Mouse (Mus musculus): Measurements from ENCODE around the gene Clic5.
"Not testable (repeated sequence)": the region's sequence is repeated elsewhere in the genome, so short reads cannot be mapped to it uniquely, and the experiment has no call there.

Clic5 gene

DNA sequence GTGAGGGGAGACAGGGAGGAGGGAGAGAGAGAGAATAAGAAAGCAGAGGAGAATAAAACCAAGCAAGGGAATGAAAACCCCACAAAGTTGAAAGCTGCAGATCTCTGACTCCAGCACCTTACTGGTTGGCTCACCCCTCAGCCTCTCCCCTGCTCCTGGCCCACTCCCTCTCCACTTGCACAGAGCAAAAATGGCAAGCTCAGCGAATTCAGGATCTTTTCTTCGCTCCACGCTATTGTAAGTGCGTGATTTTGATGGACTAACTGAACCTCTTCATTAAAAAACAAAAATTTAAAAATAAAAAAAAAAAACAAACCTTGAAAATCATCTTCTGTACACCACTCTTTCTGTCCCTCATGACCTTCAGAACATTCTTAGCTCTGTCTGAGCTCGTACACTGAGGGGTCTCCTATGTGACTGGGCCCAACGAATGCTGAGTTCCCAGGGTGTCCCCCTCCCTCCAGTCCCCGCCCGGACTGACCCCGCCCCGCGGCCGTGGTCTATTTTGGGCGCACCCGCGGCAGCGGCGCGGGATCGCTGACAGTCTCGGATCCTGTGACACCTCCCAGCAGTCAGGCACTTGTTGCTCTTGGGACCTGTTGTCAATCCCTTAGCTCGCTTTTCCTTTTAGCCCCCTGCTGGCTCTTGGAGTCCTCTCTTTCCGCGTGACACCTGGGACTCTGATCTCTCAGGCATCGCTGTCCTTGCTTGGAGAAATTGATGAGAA, at the start of gene Clic5:
Gene Clic5 (plus strand): TSS at position 543 of the 727 bp plus-strand sequence.
- no peak for DNase-seq

DNA sequence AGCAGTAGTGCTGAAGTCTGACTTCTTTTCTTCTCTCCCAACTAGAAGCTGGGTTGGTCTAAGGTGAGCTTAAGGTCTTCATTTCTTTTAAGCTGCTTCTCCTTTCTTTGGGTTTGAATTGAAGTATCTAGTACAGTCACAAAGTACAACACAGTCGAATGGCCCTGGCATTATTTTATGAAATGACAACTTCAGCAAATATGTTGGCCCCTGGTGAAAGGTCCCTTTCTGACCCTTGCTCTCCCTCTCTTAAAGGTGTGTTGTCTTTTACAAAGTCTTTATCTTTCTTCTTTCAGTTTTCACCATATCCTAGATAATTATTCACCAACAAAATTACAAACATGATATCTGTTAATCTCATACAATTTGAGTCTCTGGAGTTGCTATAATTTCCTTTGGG, 42.6 kb upstream of the Clic5 start:
- no peak for DNase-seq

DNA sequence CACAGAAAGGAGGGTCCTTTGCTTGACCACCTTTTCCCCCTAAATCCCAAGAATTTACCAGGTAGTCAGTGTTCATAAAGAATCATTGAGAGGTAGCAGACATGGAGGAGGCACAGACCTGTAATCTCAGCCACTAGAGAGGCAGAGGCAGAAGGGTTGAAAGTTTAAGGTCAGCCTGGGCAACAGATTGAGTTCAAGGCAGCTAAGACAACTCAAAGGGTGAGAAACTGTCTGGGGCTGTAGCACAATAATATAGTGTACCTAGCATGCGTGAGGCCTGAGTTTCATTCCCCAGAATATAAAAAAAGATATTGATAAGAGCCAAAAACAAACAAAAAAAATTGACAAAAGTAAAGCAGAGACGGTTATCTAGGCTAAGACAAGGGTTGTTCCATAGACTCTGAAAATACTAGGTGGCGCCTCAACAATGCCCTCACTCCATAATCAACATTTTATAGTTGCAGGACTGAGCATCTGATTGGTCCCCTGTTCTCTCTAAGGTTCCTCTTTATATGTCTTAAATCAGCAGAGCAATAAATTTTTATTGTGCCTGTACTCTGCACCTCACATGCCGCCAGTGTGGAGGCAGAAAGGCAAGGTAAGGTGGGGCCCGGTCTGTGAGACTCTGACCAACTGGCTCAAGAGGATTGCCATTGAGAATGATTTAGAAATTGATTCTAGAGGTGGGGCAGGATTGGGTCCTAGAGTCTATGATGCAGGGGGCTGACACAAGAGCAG, 40.1 kb upstream of the Clic5 start:
- no peak for DNase-seq

DNA sequence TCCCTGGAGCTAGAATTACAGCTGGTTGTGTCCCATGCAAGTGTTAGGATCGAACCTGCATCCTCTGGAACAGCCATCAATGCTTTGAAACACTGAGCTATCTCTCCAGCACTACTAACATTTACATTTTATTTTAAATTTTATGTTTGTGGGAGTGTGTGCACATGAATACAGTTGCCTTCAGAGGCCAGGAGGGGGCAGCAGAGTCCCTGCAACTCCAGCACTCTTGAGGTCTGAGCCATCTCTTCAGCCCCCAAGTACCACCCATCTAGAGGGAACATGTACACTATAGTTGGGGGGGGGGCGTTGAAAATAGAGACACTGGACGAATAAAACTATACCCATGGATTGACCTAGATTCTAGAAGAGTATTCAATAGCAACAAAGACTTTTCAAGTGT, 37.3 kb upstream of the Clic5 start:
- no peak for DNase-seq

DNA sequence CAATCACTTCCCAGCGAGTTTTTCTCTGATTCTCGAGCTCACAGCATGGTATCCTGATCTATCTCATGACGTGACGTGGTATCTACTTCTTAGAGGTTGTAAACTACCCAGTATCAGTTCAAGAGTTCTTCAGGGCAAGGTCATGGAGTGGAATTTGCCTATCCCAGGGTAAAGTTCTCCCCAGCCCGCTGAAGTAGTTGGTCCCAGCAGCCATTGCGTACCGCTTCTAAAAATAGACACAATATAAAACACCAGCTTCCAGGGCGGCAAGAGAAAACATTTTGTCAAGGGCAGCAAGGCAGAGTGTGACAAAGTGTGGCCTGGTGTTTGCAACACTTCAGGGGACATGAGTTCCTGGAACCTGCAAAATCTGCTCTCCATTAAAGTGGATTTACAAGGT, 36.5 kb upstream of the Clic5 start:
- DNase-seq = no peak

DNA sequence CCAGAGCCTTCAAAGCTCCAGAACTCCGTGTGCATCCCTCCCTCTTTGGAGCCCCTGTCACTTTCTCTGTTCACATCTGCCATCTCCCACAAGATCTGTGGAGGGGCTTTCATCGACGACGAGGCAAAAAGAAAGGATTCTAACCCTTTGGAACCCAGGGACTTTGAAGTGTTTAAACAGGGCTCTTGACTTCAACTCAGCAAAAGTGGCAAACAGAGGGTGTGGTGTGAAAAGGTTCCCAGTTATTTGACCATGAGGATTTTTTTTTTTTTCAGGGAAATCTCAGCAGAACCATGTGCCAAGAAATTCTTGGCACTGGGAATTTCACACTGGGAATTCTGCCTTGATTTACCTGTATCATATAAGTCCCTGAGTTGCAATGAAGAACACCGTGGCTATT, 34.5 kb upstream of the Clic5 start:
- DNase-seq = no peak

DNA sequence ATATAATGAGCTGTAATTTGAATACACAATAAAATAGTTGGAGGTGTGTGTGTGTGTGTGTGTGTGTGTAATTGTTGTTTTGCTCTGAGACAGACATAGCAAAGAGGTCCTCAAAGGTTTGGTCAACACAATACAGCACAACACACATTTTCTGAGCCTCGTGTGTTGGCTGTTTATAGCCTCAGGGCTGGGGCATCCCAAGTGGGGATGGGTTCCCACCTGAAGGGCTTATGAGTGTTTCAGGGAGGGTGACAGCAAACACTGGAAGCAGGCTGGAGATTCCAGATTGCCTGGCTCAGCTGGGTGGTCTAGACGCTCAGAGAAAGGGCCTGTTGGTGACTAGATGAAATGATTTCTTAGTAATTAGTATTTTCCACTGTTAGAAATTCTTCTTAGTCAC, 33.2 kb upstream of the Clic5 start:
- DNase-seq = no peak

DNA sequence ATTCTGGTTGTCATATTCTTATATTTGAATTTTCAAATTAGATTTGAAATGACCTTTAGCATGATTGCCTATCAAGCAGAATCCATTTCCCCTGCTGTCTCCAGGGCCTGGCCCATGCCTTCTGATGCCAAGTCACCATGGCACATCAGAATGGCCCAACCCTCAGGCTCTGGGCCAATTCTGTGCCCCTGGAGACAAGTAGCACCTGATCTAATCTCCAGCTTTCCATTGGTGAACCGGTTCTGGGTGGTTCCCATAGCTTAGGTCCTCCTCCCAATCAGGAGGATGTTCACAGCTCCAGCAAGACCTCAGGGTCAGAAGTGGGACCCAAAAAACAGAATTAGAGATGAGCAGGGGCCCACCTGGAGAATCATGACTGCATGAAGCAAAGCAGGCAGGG, 30.2 kb upstream of the Clic5 start:
- no peak for DNase-seq

DNA sequence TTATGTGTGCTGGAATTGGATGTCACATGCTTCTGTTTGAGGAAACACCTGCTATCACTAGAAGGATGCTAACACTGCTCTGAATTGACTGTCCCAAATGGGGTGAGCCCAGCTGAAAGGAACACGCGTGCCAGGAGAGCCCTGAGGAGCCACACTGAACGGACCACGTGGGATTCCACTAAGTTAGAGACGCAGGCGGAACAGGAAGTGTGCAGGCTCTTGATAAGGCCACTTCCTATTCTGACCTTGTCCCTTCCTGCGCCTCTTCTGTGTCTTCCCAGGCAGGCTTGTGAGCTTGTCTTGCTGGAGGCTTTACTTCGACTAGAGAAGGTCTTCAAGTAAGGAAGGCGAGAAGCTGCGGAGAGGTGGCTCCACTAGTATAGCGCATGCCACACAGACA, 27.9 kb upstream of the Clic5 start:
- no peak for DNase-seq

DNA sequence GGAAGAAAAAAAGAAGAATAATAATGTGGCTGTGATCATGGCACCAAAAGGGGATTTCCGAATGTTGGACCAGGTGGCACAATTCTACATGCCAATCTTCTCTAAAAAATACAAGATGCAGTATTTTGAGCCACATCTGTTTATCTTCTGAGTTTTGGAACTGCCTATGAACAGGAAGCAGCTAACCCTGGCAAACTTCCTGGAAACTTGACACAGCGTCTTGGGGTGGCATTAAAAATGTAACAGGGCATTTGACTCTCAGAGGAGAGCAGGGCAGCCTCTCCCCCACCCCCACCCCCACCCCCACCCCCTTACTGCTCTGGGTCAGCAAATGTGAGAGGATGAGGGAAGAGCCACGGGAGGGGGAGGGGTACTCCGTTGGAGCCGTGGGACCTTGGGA, 25.9 kb upstream of the Clic5 start:
- DNase-seq = no peak

DNA sequence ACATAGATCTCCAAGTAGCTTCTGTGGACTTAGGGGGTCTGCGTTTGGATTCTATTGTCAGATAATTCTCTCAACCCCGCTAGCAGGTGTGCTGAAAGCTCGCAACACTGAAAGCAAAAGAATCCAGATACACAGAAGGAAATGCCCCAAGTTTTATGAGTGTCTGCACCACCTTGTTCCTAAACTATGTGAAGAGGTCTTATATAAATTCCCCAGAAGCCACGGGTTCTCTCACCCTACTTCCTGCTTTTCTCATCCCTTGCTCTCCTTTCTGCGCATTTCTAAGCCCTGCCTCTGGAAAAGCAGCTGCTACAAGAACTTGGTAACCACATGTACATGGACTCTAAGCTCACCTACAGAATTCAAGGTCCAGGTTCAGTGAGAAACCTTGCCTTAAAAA, 25.4 kb upstream of the Clic5 start:
- no peak for DNase-seq

DNA sequence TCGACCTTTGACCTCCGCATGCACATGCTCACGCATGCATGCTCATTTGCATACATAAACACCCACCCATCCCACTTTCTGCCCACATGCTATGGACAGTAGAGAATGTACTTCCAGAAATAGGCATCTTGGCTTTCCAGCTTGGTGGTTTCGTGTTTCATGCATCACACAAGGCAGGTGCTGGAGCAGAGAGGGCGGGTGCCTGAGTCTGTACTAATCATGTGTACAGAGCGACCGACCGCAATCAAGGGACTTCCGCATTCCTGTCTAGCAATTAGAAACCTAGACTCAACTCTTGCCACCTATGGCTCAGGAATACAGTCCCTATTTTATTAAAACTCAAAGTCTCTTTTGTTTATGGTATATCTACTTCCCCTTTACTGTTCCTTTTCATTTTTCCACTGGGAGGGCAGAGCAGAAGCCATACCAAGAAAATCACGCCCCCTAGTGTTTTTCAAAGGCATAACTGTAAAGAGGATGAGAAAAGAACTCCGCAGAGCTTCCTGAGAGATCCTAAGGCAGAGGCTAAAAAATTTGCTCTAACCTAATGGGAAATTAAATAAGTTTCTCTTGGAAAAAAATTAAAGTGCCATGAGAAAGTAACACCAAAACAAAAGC, 22.5 kb upstream of the Clic5 start:
- no peak for DNase-seq

DNA sequence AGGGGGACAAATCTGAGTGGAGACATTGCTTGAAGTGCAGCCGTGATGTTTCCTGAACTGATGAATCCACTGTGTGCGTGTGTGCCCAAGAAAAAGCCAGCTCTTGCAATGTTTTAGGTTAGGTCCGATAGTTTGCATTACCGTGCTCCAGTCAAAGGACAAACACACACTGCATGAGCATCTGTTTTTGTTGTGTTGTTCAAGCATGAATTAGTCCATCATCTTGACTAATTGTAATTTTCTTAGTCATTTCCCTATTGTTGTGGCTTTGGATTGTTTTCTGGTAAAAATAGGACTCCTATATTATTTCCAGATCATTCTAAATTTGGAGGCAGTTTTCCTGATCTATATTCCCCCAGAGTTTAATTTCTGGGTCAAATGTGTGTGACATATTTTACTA, 18.7 kb upstream of the Clic5 start:
- DNase-seq = no peak

DNA sequence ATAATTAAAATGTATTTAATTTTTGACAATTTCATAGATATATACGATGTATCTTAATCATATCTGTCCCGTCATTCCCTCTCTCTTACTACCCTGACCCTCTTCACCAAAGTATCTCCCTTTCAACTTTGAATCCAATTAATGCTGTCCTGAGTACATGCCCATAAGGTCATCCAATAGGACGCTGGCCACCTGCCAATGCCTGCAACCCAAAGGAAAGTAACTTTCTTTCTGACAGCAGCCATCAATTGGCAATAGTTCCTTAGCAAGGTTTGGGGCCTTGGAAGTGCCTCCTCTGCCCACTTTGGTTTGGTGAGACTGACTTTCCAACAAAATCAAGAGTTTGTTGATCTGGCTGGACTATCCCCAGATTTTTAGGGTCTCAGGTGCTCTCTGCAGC, 18.1 kb upstream of the Clic5 start:
- no peak for DNase-seq

DNA sequence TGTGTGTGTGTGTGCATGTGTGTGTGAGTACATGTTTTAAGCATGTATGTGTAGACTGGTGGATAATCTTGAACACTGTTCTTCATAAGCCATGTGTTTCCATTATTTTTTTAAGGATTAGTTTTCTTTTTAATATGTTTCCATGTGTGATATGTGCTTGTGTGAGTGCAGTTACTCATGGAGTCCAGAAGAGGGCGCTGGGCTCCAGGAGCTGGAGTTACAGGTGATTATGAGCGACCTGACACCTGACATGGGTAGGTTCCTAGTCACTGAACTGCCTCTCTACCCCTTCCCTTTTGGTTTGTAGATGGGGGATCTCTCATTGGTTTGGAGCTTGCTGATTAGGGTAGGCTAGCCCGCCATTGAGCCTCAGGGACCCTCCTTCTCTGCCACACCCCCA, 16.5 kb upstream of the Clic5 start:
- DNase-seq = no peak

DNA sequence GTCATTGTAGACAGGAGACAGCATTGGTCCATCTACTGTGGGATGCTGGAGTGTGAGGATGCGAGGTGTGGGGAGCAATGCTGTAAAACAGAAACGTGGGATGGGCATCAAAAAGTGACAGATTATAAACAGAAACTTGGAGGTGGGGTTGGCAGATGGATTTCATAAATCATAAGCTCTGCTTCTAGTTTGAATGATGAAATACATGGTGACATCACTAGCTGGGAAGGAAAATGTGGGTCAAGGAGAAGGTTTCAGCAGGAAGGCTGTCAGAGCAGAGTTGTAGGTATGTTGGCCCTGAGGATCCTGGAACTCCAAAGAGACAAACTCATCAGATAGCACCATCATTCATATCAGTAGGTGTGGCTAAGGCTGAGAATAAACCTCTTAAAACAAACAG, 15.0 kb upstream of the Clic5 start:
- no peak for DNase-seq

DNA sequence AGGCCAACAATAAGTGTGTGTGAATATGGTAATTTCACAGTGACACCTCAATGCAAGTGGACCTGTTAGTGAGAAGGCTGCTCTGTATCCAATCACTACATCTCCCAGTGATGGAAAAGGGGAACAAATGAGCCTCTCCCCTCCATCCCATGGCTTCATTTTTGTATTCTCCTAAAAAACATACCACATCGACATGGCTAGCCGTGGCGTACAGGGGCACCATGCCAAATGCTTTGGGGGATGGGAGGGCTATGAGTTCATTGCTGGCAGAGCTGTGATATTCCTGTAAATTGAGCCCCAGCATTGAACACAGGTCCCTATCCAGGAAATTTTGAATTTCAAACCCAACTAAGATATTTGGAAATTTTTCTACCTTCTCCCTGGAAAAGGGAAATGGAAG, 11.1 kb upstream of the Clic5 start:
- DNase-seq = no peak

DNA sequence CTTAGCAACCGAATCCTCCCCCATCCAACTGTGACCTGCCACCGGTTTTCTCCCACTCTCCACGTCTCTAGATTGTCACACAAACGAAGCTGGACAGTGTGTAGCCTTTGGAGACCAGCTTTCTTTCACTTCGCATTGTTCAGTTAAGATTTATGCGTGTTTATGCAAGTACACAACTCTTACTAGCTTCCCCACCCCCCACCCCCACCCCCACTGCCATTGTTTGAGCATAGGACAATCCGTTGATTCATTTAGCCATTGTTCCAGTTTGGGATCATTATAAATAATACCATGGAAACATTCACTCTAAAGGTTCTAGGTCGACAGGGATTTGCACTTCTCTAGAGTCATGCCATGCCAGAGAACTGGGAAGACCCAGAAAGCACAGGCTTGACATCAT, 7.0 kb upstream of the Clic5 start:
- no peak for DNase-seq

DNA sequence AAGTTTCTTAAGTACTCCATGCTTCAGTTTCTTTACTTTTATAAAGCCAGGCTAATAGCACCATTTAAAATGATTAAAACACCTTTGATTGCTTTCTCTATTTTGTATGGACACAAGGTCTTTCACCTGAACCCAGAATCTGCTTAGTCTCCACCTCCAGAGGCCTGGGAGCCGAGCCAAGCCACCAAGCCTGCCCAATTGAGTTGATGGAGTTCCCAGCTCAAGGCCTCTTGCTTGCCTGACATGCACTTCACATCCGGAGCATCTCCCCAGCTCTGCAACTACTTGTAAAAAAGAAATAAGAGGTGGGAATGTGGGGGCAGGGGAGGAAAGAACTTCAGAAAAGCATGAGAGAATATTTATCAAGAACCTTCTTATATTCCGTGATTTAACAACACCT, 1.5 kb upstream of the Clic5 start:
- DNase-seq = no peak

DNA sequence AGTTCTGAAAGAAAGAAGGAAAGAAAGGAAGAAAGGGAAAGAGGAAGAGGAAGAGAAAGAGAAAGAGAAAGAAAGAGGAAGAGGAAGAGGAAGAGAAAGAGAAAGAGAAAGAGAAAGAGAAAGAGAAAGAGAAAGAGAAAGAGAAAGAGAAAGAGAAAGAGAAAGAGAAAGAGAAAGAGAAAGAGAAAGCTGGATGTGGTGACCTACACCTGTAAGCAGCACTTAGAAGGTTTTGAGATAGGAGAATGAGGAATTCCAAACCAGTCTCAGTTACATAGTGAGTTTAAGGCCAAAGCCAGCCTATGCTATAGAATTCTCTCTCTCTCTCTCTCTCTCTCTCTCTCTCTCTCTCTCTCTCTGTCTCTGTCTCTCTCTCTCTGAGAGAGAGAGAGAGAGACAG, 847 bp upstream of the Clic5 start:
- not testable (repeated sequence) for DNase-seq

DNA sequence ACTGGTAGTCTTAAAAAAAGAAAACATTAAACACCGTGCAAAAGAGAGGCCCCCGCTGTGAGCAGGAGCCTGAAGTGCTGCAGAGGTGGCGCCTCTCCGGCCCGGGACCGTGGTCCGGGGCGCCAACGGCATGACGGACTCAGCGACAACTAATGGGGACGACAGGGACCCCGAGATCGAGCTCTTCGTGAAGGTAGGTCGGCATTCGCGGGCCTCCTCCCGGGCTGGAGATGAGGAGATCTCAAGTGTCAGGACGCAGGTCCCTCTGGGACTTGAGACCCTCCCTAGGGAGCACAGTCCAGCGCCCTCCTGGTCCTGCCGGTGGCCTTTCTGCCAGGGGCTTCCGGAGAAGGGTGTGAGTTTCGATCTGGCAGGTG, 373 bp downstream of the Clic5 start:
- no peak for DNase-seq

DNA sequence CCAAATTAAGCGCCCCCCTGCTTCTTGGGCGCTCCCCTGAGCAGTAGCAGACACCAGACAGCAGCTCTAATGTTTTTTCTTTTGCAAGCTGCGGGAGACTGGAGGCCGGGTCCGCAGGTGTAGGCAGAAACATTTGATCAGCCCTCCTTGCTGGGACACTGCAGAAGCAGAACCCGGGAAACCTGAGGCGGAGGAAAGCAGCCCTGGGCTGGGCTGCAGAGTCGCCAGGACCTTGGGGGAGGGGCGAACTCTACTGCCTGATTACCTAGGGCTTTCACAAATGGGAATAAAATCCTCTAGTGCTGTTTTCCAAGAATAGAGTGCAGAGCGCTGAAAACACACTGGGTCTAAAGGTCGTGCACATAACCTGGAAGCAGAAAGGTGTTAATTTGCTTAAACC, 1.3 kb downstream of the Clic5 start:
- no peak for DNase-seq

DNA sequence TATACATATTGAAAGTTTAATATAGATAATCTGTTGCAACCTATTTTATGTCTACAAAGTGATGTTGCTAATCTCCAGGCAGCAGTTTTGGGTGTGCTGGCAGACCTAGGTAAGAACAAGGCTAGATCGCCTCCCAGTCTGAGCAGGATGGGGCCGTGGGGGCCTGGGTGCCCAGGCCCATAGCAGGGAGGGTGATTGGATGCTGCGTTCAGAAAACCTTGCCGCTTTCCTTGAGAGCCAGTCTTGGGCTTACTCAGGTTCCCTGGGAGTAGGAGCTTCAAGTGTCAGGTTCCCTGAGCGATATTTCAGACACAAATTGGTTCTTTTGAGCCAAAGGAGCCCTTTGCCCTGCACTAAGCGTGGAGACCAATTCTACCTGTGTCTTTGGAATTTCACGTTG, 1.9 kb downstream of the Clic5 start:
- DNase-seq = no peak

DNA sequence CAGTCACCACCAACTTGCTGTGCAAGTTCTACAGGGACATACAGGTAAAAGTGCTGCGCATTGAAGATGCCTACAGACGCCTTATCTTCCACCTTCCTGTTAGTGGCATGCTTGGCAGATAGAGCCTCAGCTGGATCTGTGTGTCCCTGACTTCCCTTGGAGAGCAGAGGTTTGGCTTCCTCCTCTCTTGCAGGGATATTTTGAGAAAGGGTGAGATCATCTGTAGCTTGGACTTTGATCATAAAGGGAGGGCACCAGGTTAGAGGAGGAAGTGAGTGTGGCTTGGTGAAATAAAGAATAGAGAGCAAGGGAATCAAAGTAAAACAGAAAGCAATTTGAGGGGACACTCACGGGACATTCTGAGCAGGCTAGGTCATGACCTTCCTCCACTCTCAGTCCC, 4.6 kb downstream of the Clic5 start:
- DNase-seq = no peak

DNA sequence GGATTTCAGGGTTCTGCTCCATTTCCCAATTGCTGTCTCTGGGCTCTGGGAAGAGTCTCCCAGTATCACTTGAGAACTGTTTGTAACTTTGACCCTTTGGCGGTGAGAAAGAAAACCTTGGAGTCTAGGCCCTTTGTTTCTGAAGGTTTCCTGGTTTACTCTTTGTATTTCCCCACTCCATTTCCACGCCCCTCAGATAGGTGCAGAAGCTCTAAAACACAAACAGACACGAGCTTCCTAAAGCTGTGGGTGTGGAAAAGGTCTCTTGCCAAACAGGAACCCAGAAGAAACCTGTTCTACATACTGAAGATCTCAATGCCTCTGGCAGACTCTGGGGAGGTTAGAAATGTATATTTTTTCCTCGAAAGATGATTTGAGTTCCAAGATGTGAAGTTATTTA, 10.8 kb downstream of the Clic5 start:
- no peak for DNase-seq

All from cerebellum, adult 11 months (tissue).